Mouse (Mus musculus): ENCODE measurements around the gene Gm17521. TPM values are rescaled to one million over a fixed set of nuclear protein-coding genes. Genes with fewer than 3 reads are reported as not detected.
"Not testable (repeated sequence)": the region's sequence is repeated elsewhere in the genome, so short reads cannot be mapped to it uniquely, and the experiment has no call there.

Gene Gm17521
- not detected for total RNA-seq (2021)
- long read RNA-seq, experiment 1 = 0 reads
- long read RNA-seq, experiment 2 = 0 reads

GRCm38 (mm10) chrX:123029569-123029968, at the start of gene Gm17521:
TSS of gene Gm17521 (minus strand) at chrX:123029669.
- DNase-seq; intact Hi-C loops (cut with DNase I): not testable (repeated sequence)

GRCm38 (mm10) chrX:123043956-123044355, 14.5 kb upstream of the Gm17521 start:
- no peak for DNase-seq
- intact Hi-C loops (cut with DNase I) = no loop called here

GRCm38 (mm10) chrX:123043516-123043915, 14.0 kb upstream of the Gm17521 start:
- DNase-seq = no peak
- intact Hi-C loops (cut with DNase I) = no loop called here

Other genes with a start within 250 kb of the Gm17521 start
- 1 to 10 TPM in 1 of 2 experiments, under 1 TPM in 1; 0.69 to 2.1 TPM for gene Cldn34c1, start 73.8 kb upstream of the Gm17521 start, total RNA-seq (2021)
- gene Srsx, start 192.8 kb upstream of the Gm17521 start, total RNA-seq (2021) = not detected
- not detected for gene Gm17577, start 217.2 kb upstream of the Gm17521 start, total RNA-seq (2021)